Mouse (Mus musculus): ENCODE results near the gene Raf1. TPM values are rescaled to one million over a fixed set of nuclear protein-coding genes. Genes with fewer than 3 reads are reported as not detected.

Raf1 gene
- polyA plus RNA-seq (2012) = 1.6 and 2.6 TPM in 2 replicates

- peaks cover 52% of the 10 kb centered on the region for H3K4me1 ChIP-seq (ENCODE audit: control insufficient read depth)
- H3K9me3 ChIP-seq (ENCODE audit: control insufficient read depth, low read length) = no peaks in the 10 kb centered on the region
- H3K36me3 ChIP-seq (ENCODE audit: control insufficient read depth) = peaks cover 2% of the 10 kb centered on the region
- H3K27me3 ChIP-seq (ENCODE audit: control insufficient read depth) = no peaks in the 10 kb centered on the region
- H3K4me3 ChIP-seq (replicated peaks) = peak within 1 kb of the TSS; percentile 90
- TF ChIP-seq TAL1 (IDR thresholded peaks at IDR 0.05; ENCODE audit: low read length) (no peak), GATA1 (IDR thresholded peaks at IDR 0.05; ENCODE audit: low read length) (no peak)
Observed at GRCm38 (mm10) chr6:115676452-115677128, at the start of gene Raf1. Gene Raf1, minus strand, starts transcription at chr6:115676635.

- H3K27me3 ChIP-seq (ENCODE audit: control insufficient read depth) = no peaks in the 10 kb centered on the region
- H3K9me3 ChIP-seq (ENCODE audit: control insufficient read depth, low read length) = no peaks in the 10 kb centered on the region
- no peak for TF ChIP-seq TAL1 (IDR thresholded peaks at IDR 0.05; ENCODE audit: low read length)
- no peak for TF ChIP-seq GATA1 (IDR thresholded peaks at IDR 0.05; ENCODE audit: low read length)
- no peaks in the 10 kb centered on the region for H3K36me3 ChIP-seq (ENCODE audit: control insufficient read depth)
- peaks cover 12% of the 10 kb centered on the region for H3K4me1 ChIP-seq (ENCODE audit: control insufficient read depth)
- no peak overlapping the region for H3K4me3 ChIP-seq (replicated peaks)
Observed at GRCm38 (mm10) chr6:115722246-115722645, 45.8 kb upstream of the Raf1 start.

- peaks cover 15% of the 10 kb centered on the region for H3K4me1 ChIP-seq (ENCODE audit: control insufficient read depth)
- no peaks in the 10 kb centered on the region for H3K9me3 ChIP-seq (ENCODE audit: control insufficient read depth, low read length)
- H3K4me3 ChIP-seq (replicated peaks) = peak overlapping the region; percentile 36
- TF ChIP-seq GATA1 (IDR thresholded peaks at IDR 0.05; ENCODE audit: low read length) (no peak), TAL1 (IDR thresholded peaks at IDR 0.05; ENCODE audit: low read length) (no peak)
- no peaks in the 10 kb centered on the region for H3K27me3 ChIP-seq (ENCODE audit: control insufficient read depth)
- no peaks in the 10 kb centered on the region for H3K36me3 ChIP-seq (ENCODE audit: control insufficient read depth)
Observed at GRCm38 (mm10) chr6:115717715-115718558, 41.5 kb upstream of the Raf1 start.

- no peaks in the 10 kb centered on the region for H3K27me3 ChIP-seq (ENCODE audit: control insufficient read depth)
- H3K4me1 ChIP-seq (ENCODE audit: control insufficient read depth) = peaks cover 15% of the 10 kb centered on the region
- H3K36me3 ChIP-seq (ENCODE audit: control insufficient read depth) = no peaks in the 10 kb centered on the region
- no peaks in the 10 kb centered on the region for H3K9me3 ChIP-seq (ENCODE audit: control insufficient read depth, low read length)
- H3K4me3 ChIP-seq (replicated peaks) = no peak overlapping the region
- TF ChIP-seq GATA1 (IDR thresholded peaks at IDR 0.05; ENCODE audit: low read length) (no peak), TAL1 (IDR thresholded peaks at IDR 0.05; ENCODE audit: low read length) (0 out of 3 replicates have a peak, but pooled peaks have one; percentile 29)
Observed at GRCm38 (mm10) chr6:115717101-115717652, 40.7 kb upstream of the Raf1 start.

DNA sequence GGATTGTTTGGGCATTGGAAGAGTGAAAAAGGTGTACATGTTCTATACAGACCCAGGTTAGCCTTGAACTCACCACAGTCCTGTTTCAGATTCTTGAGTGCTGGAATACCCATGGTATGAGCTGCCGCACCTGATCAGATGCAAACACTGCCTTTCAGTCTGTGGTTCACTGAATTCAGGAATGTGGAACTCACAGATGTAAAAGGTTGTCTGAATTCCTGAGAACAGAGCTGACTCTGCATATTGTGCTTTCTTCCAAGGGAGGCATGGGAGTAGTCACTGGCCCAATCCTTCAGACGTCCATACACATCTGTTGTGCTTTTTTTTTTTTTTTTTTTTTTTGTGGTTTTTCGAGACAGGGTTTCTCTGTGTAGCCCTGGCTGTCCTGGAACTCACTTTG is 34.8 kb upstream of the Raf1 start:
- no peak; the same call in 2 of the 3 replicates for TF ChIP-seq TAL1 (IDR thresholded peaks at IDR 0.05; ENCODE audit: low read length)
- no peak for TF ChIP-seq GATA1 (IDR thresholded peaks at IDR 0.05; ENCODE audit: low read length)

GRCm38 (mm10) chr6:115702901-115703300 is 26.5 kb upstream of the Raf1 start:
- no peaks in the 10 kb centered on the region for H3K27me3 ChIP-seq (ENCODE audit: control insufficient read depth)
- no peak overlapping the region for H3K4me3 ChIP-seq (replicated peaks)
- H3K9me3 ChIP-seq (ENCODE audit: control insufficient read depth, low read length) = no peaks in the 10 kb centered on the region
- H3K36me3 ChIP-seq (ENCODE audit: control insufficient read depth) = no peaks in the 10 kb centered on the region
- no peak for TF ChIP-seq GATA1 (IDR thresholded peaks at IDR 0.05; ENCODE audit: low read length)
- no peak for TF ChIP-seq TAL1 (IDR thresholded peaks at IDR 0.05; ENCODE audit: low read length)
- H3K4me1 ChIP-seq (ENCODE audit: control insufficient read depth) = no peaks in the 10 kb centered on the region

More for the DNA sequence above, 34.8 kb upstream of the Raf1 start:
- no peaks in the 10 kb centered on the region for H3K9me3 ChIP-seq (ENCODE audit: control insufficient read depth, low read length)
- no peaks in the 10 kb centered on the region for H3K27me3 ChIP-seq (ENCODE audit: control insufficient read depth)
- H3K4me3 ChIP-seq (replicated peaks) = no peak overlapping the region
- no peaks in the 10 kb centered on the region for H3K36me3 ChIP-seq (ENCODE audit: control insufficient read depth)
- H3K4me1 ChIP-seq (ENCODE audit: control insufficient read depth) = no peaks in the 10 kb centered on the region

- H3K4me3 ChIP-seq (replicated peaks) = no peak overlapping the region
- no peak for TF ChIP-seq TAL1 (IDR thresholded peaks at IDR 0.05; ENCODE audit: low read length)
- no peak for TF ChIP-seq GATA1 (IDR thresholded peaks at IDR 0.05; ENCODE audit: low read length)
- H3K27me3 ChIP-seq (ENCODE audit: control insufficient read depth) = no peaks in the 10 kb centered on the region
- no peaks in the 10 kb centered on the region for H3K9me3 ChIP-seq (ENCODE audit: control insufficient read depth, low read length)
- H3K4me1 ChIP-seq (ENCODE audit: control insufficient read depth) = no peaks in the 10 kb centered on the region
- H3K36me3 ChIP-seq (ENCODE audit: control insufficient read depth) = no peaks in the 10 kb centered on the region
Observed at GRCm38 (mm10) chr6:115701302-115701701, 24.9 kb upstream of the Raf1 start.

- Histone ChIP-seq H3K4me3 (replicated peaks) (no peak overlapping the region), H3K4me1 (ENCODE audit: control insufficient read depth) (no peaks in the 10 kb centered on the region), H3K9me3 (ENCODE audit: control insufficient read depth, low read length) (no peaks in the 10 kb centered on the region), H3K36me3 (ENCODE audit: control insufficient read depth) (no peaks in the 10 kb centered on the region), H3K27me3 (ENCODE audit: control insufficient read depth) (no peaks in the 10 kb centered on the region)
- TF ChIP-seq GATA1 (IDR thresholded peaks at IDR 0.05; ENCODE audit: low read length) = no peak
- no peak for TF ChIP-seq TAL1 (IDR thresholded peaks at IDR 0.05; ENCODE audit: low read length)
Observed at GRCm38 (mm10) chr6:115700778-115701177, 24.3 kb upstream of the Raf1 start.

- H3K36me3 ChIP-seq (ENCODE audit: control insufficient read depth) = no peaks in the 10 kb centered on the region
- no peak overlapping the region for H3K4me3 ChIP-seq (replicated peaks)
- TF ChIP-seq TAL1 (IDR thresholded peaks at IDR 0.05; ENCODE audit: low read length) (no peak), GATA1 (IDR thresholded peaks at IDR 0.05; ENCODE audit: low read length) (no peak)
- no peaks in the 10 kb centered on the region for H3K27me3 ChIP-seq (ENCODE audit: control insufficient read depth)
- H3K4me1 ChIP-seq (ENCODE audit: control insufficient read depth) = peaks cover 3% of the 10 kb centered on the region
- no peaks in the 10 kb centered on the region for H3K9me3 ChIP-seq (ENCODE audit: control insufficient read depth, low read length)
Observed at GRCm38 (mm10) chr6:115698699-115699098, 22.3 kb upstream of the Raf1 start.

All from erythroblast, embryonic 14.5 days (primary cell).